Comparison of ENCODE assay signal across 8 mouse cellular contexts in genomic region chr11:78560447-78560846, GRCm38 (mm10). TPM values are rescaled to one million over a fixed set of nuclear protein-coding genes. Genes with fewer than 3 reads are reported as not detected.
DNase-seq lines count a peak whose midpoint lies in the region; ATAC-seq and TF ChIP-seq lines count a peak whose summit lies in the region.

No protein-coding gene starts in this region.

- H3K36me3 ChIP-seq in CH12.LX (replicated peaks in 1 of 2; ENCODE audit: control insufficient read depth in 1 of 2, insufficient read depth in 1 of 2, low read length in 1 of 2), result peaks cover 0 to 5% of the 10 kb centered on the region in 2 experiments
- H3K36me3 ChIP-seq in embryonic facial prominence, embryonic 14.5 days (ENCODE audit: control insufficient read depth, insufficient read depth, low read length), result no peaks in the 10 kb centered on the region
- H3K36me3 ChIP-seq in liver, embryonic 13.5 days, result no peaks in the 10 kb centered on the region
- H3K36me3 ChIP-seq in neural tube, embryonic 13.5 days, result peaks cover 2% of the 10 kb centered on the region; the same call in 1 of the 2 replicates

- TF ChIP-seq CTCF in CH12.LX (conservative IDR thresholded peaks at IDR 0.05 in 1 of 2, IDR thresholded peaks at IDR 0.05 in 1 of 2; ENCODE audit: low read depth in 2 of 2, low read length in 2 of 2), result peak; percentile 94 to 95

- H3K4me1 ChIP-seq in CH12.LX (ENCODE audit: control insufficient read depth in 1 of 2, insufficient read depth in 2 of 2), result peaks cover 0 to 6% of the 10 kb centered on the region in 2 experiments; a peak in 1 of 4 replicates
- H3K4me1 ChIP-seq in embryonic facial prominence, embryonic 14.5 days (ENCODE audit: control insufficient read depth, insufficient read depth, low read length), result no peaks in the 10 kb centered on the region
- H3K4me1 ChIP-seq in liver, embryonic 13.5 days (replicated peaks), result peaks cover 18% of the 10 kb centered on the region
- no peaks in the 10 kb centered on the region for H3K4me1 ChIP-seq in neural tube, embryonic 13.5 days (replicated peaks)

- in situ Hi-C loops in CH12.LX (cut with MboI; ENCODE audit: low pct_ligation_motif_present, low pct_unique_long_range_greater_than_20kb, low sequenced_read_pairs), result loop anchor here (10.0 to 25.0 kb wide), 3 partner anchors 264 to 652 kb away; partner anchors contain the start of gene Lyrm9

- no peak for TF ChIP-seq EP300 in CH12.LX (IDR thresholded peaks at IDR 0.05; ENCODE audit: low read length)

- peak; percentile 80; the same call in 1 of the 2 replicates for ATAC-seq in embryonic facial prominence, embryonic 14.5 days (ENCODE audit: low read depth)
- ATAC-seq in liver, embryonic 13.5 days (ENCODE audit: low read depth), result no peak; the same call in 1 of the 2 replicates
- ATAC-seq in neural tube, embryonic 13.5 days (ENCODE audit: low read depth), result peak; percentile 82; the same call in 1 of the 2 replicates

- H3K27me3 ChIP-seq in CH12.LX (replicated peaks), result no peaks in the 10 kb centered on the region
- H3K27me3 ChIP-seq in embryonic facial prominence, embryonic 14.5 days (replicated peaks; ENCODE audit: control insufficient read depth, insufficient read depth, low read length), result no peaks in the 10 kb centered on the region
- H3K27me3 ChIP-seq in liver, embryonic 13.5 days, result no peaks in the 10 kb centered on the region
- no peaks in the 10 kb centered on the region for H3K27me3 ChIP-seq in neural tube, embryonic 13.5 days

- dilution Hi-C loops in CH12.LX (cut with MboI; ENCODE audit: extremely low pct_ligation_motif_present, extremely low pct_unique_long_range_greater_than_20kb, low sequenced_read_pairs), result no loop called here

- H3K79me2 ChIP-seq in CH12.LX (replicated peaks; ENCODE audit: control insufficient read depth, extremely low read depth, insufficient read depth, poor library complexity, severe bottlenecking), result no peaks in the 10 kb centered on the region

- peak; percentile 85 for TF ChIP-seq RAD21 in CH12.LX (IDR thresholded peaks at IDR 0.05; ENCODE audit: low read depth, low read length)

- WGBS in embryonic facial prominence, embryonic 14.5 days, result 18% methylated on average over 4 of the region's 4 CpGs
- WGBS in liver, embryonic 13.5 days (ENCODE audit: insufficient replicate concordance), result 8% methylated on average over 4 of the region's 4 CpGs
- 20% methylated on average over 4 of the region's 4 CpGs for WGBS in neural tube, embryonic 13.5 days

- H3K4me2 ChIP-seq in CH12.LX (ENCODE audit: insufficient read depth, low read depth, poor library complexity, severe bottlenecking), result no peak overlapping the region
- H3K4me2 ChIP-seq in embryonic facial prominence, embryonic 14.5 days (ENCODE audit: low read depth, low read length), result no peak overlapping the region
- H3K4me2 ChIP-seq in liver, embryonic 13.5 days, result no peak overlapping the region
- no peak overlapping the region for H3K4me2 ChIP-seq in neural tube, embryonic 13.5 days

- TF ChIP-seq POLR2A in CH12.LX (IDR thresholded peaks at IDR 0.05; ENCODE audit: low read depth, low read length), result no peak

- DNase-seq in CH12.LX (ENCODE audit: extremely low read depth), result peak; percentile 78
- DNase-seq in adrenal gland, postnatal 10 days, result peak; percentile 83
- peak; percentile 88 for DNase-seq in embryonic facial prominence, embryonic 14.5 days (ENCODE audit: low spot score)
- DNase-seq in heart, postnatal 10 days, result peak; percentile 81 to 84
- peak; percentile 80 to 90 for DNase-seq in kidney, postnatal 25 days
- DNase-seq in liver, embryonic 13.5 days, result peak; percentile 36
- DNase-seq in thymus, postnatal 25 days, result peak; percentile 73

- H3K9ac ChIP-seq in CH12.LX (ENCODE audit: insufficient read depth, low read depth), result no peak overlapping the region
- H3K9ac ChIP-seq in embryonic facial prominence, embryonic 14.5 days (ENCODE audit: low read depth, low read length), result no peak overlapping the region
- H3K9ac ChIP-seq in liver, embryonic 13.5 days, result no peak overlapping the region
- H3K9ac ChIP-seq in neural tube, embryonic 13.5 days, result no peak overlapping the region

- intact Hi-C loops in heart, postnatal 10 days (cut with DNase I), result loop anchor here (1.0 kb wide), 1 partner anchor 268 kb away; no protein-coding TSS in a partner anchor

- H3K4me3 ChIP-seq in CH12.LX (replicated peaks in 1 of 3; ENCODE audit: low read depth in 2 of 3, low read length in 2 of 3, poor library complexity in 1 of 3), result no peak overlapping the region
- no peak overlapping the region for H3K4me3 ChIP-seq in embryonic facial prominence, embryonic 14.5 days (ENCODE audit: low read depth, low read length)
- no peak overlapping the region for H3K4me3 ChIP-seq in liver, embryonic 13.5 days (replicated peaks)
- no peak overlapping the region for H3K4me3 ChIP-seq in neural tube, embryonic 13.5 days

- no peaks in the 10 kb centered on the region for H3K9me3 ChIP-seq in CH12.LX (replicated peaks; ENCODE audit: low read length)
- no peaks in the 10 kb centered on the region for H3K9me3 ChIP-seq in embryonic facial prominence, embryonic 14.5 days (ENCODE audit: control insufficient read depth, low read length)
- no peaks in the 10 kb centered on the region for H3K9me3 ChIP-seq in liver, embryonic 13.5 days (replicated peaks)
- H3K9me3 ChIP-seq in neural tube, embryonic 13.5 days, result no peaks in the 10 kb centered on the region

- H3K27ac ChIP-seq in CH12.LX (ENCODE audit: insufficient read depth, low read depth), result no peak overlapping the region
- no peak overlapping the region for H3K27ac ChIP-seq in embryonic facial prominence, embryonic 14.5 days (replicated peaks; ENCODE audit: low read depth, low read length)
- no peak overlapping the region for H3K27ac ChIP-seq in liver, embryonic 13.5 days
- H3K27ac ChIP-seq in neural tube, embryonic 13.5 days (replicated peaks), result no peak overlapping the region

TF ChIP-seq in CH12.LX, 34 proteins besides CTCF, POLR2A, EP300 and RAD21:
- TF ChIP-seq MAZ (IDR thresholded peaks at IDR 0.05; ENCODE audit: low read depth, low read length) (no peak), SMC3 (IDR thresholded peaks at IDR 0.05; ENCODE audit: low read depth, low read length) (peak; percentile 78)

RNA-seq across cellular contexts. Expression of gene Tmem97, which starts 9.9 kb away (rescaled TPM):
- total RNA-seq in CH12.LX (2012; rRNA removed) (213 and 282 TPM in 2 replicates), CH12.LX (2014; rRNA removed) (315 and 347 TPM in 2 replicates)
- 243 and 268 TPM in 2 replicates for polyA plus RNA-seq in CH12.LX (2012; ENCODE audit: insufficient read length, low read depth)
- total RNA-seq in adrenal gland, postnatal 10 days (2021), result 10 to 100 TPM; 39.1 to 40.9 TPM
- polyA plus RNA-seq in embryonic facial prominence, embryonic 14.5 days (2014; fragmentation: Nextera tagmentation; extraction: Ambion mirVana), result 86.9 and 88.2 TPM in 2 replicates
- 10 to 100 TPM; 14.5 to 16.8 TPM for total RNA-seq in heart, postnatal 10 days (2021)
- polyA plus RNA-seq in liver, embryonic 13.5 days (2015; fragmentation: Nextera tagmentation; extraction: Ambion mirVana), result 110 and 122 TPM in 2 replicates
- polyA plus RNA-seq in neural tube, embryonic 13.5 days (2015; fragmentation: Nextera tagmentation; extraction: Ambion mirVana), result 29.1 and 31.5 TPM in 2 replicates

RNA-seq across cellular contexts. Expression of gene Ift20, which starts 24.3 kb away (rescaled TPM):
- total RNA-seq in CH12.LX (2012; rRNA removed) (124 and 134 TPM in 2 replicates), CH12.LX (2014; rRNA removed) (151 and 181 TPM in 2 replicates)
- polyA plus RNA-seq in CH12.LX (2012; ENCODE audit: insufficient read length, low read depth), result 136 and 142 TPM in 2 replicates
- 10 to 100 TPM; 69.1 to 71.5 TPM for total RNA-seq in adrenal gland, postnatal 10 days (2021)
- polyA plus RNA-seq in embryonic facial prominence, embryonic 14.5 days (2014; fragmentation: Nextera tagmentation; extraction: Ambion mirVana), result 172 and 178 TPM in 2 replicates
- 10 to 100 TPM; 50.6 to 53.5 TPM for total RNA-seq in heart, postnatal 10 days (2021)
- polyA plus RNA-seq in liver, embryonic 13.5 days (2015; fragmentation: Nextera tagmentation; extraction: Ambion mirVana), result 83.1 and 88.6 TPM in 2 replicates
- 120 and 122 TPM in 2 replicates for polyA plus RNA-seq in neural tube, embryonic 13.5 days (2015; fragmentation: Nextera tagmentation; extraction: Ambion mirVana)

RNA-seq across cellular contexts. Expression of gene Tnfaip1, which starts 24.3 kb away (rescaled TPM):
- total RNA-seq in CH12.LX (2012; rRNA removed) (24.6 and 26.7 TPM in 2 replicates), CH12.LX (2014; rRNA removed) (19.5 TPM in 2 replicates)
- 44.9 and 46.0 TPM in 2 replicates for polyA plus RNA-seq in CH12.LX (2012; ENCODE audit: insufficient read length, low read depth)
- 10 to 100 TPM; 52.2 to 55.1 TPM for total RNA-seq in adrenal gland, postnatal 10 days (2021)
- polyA plus RNA-seq in embryonic facial prominence, embryonic 14.5 days (2014; fragmentation: Nextera tagmentation; extraction: Ambion mirVana), result 76.0 and 83.0 TPM in 2 replicates
- 10 to 100 TPM; 62.7 to 66.2 TPM for total RNA-seq in heart, postnatal 10 days (2021)
- 15.6 and 16.4 TPM in 2 replicates for polyA plus RNA-seq in liver, embryonic 13.5 days (2015; fragmentation: Nextera tagmentation; extraction: Ambion mirVana)
- 50.7 and 54.2 TPM in 2 replicates for polyA plus RNA-seq in neural tube, embryonic 13.5 days (2015; fragmentation: Nextera tagmentation; extraction: Ambion mirVana)

RNA-seq across cellular contexts. Expression of gene Poldip2, which starts 48.5 kb away (rescaled TPM):
- 103 and 119 TPM in 2 replicates for total RNA-seq in CH12.LX (2012; rRNA removed)
- 93.5 and 102 TPM in 2 replicates for total RNA-seq in CH12.LX (2014; rRNA removed)
- polyA plus RNA-seq in CH12.LX (2012; ENCODE audit: insufficient read length, low read depth), result 144 and 151 TPM in 2 replicates
- 100 to 1,000 TPM; 188 to 199 TPM for total RNA-seq in adrenal gland, postnatal 10 days (2021)
- polyA plus RNA-seq in embryonic facial prominence, embryonic 14.5 days (2014; fragmentation: Nextera tagmentation; extraction: Ambion mirVana), result 152 and 156 TPM in 2 replicates
- total RNA-seq in heart, postnatal 10 days (2021), result 100 to 1,000 TPM; 161 to 163 TPM
- 78.1 and 82.4 TPM in 2 replicates for polyA plus RNA-seq in liver, embryonic 13.5 days (2015; fragmentation: Nextera tagmentation; extraction: Ambion mirVana)
- polyA plus RNA-seq in neural tube, embryonic 13.5 days (2015; fragmentation: Nextera tagmentation; extraction: Ambion mirVana), result 178 and 191 TPM in 2 replicates

RNA-seq across cellular contexts. Expression of gene Tmem199, which starts 48.5 kb away (rescaled TPM):
- total RNA-seq in CH12.LX (2012; rRNA removed), result 80.4 and 93.6 TPM in 2 replicates
- 109 and 118 TPM in 2 replicates for total RNA-seq in CH12.LX (2014; rRNA removed)
- polyA plus RNA-seq in CH12.LX (2012; ENCODE audit: insufficient read length, low read depth), result 67.3 and 75.5 TPM in 2 replicates
- 10 to 100 TPM; 21.3 to 25.1 TPM for total RNA-seq in adrenal gland, postnatal 10 days (2021)
- polyA plus RNA-seq in embryonic facial prominence, embryonic 14.5 days (2014; fragmentation: Nextera tagmentation; extraction: Ambion mirVana), result 39.0 and 39.8 TPM in 2 replicates
- total RNA-seq in heart, postnatal 10 days (2021), result 10 to 100 TPM; 14.9 to 16.6 TPM
- polyA plus RNA-seq in liver, embryonic 13.5 days (2015; fragmentation: Nextera tagmentation; extraction: Ambion mirVana), result 30.1 and 31.9 TPM in 2 replicates
- 92.7 and 101 TPM in 2 replicates for polyA plus RNA-seq in neural tube, embryonic 13.5 days (2015; fragmentation: Nextera tagmentation; extraction: Ambion mirVana)

Comparison
In these comparisons a context has a peak if more than half of its experiments do, and no peak if none do; other contexts are left out.
1. DNase-seq: peak in every context shown above with its lines; median percentile 88 in embryonic facial prominence, embryonic 14.5 days; 85 in kidney, postnatal 25 days; 83 in adrenal gland, postnatal 10 days; 82 in heart, postnatal 10 days; 78 in CH12.LX; 73 in thymus, postnatal 25 days; 36 in liver, embryonic 13.5 days.